Mouse (Mus musculus) cerebellum, adult 8-10 months (tissue): ENCODE measurements around the gene Elp1.

Experiments
- DNase-seq: peaks from one replicate; pipeline ENCODE4 v3.0.0; 2022

Gene Elp1

GRCm38 (mm10) chr4:56767861-56768284, 34.3 kb downstream of the Elp1 start:
- no peak for DNase-seq

GRCm38 (mm10) chr4:56757693-56758092, 44.4 kb downstream of the Elp1 start:
- no peak for DNase-seq

- DNase-seq = no peak
Observed at GRCm38 (mm10) chr4:56756966-56757600, 45.0 kb downstream of the Elp1 start.

GRCm38 (mm10) chr4:56756021-56756420, 46.1 kb downstream of the Elp1 start:
- DNase-seq = no peak

- no peak for DNase-seq
Observed at GRCm38 (mm10) chr4:56747456-56747855, 54.7 kb downstream of the Elp1 start.

- DNase-seq = no peak
Observed at GRCm38 (mm10) chr4:56746345-56746744, 55.8 kb downstream of the Elp1 start.

GRCm38 (mm10) chr4:56743363-56744195, 58.6 kb downstream of the Elp1 start, which contains the start of gene Actl7a:
Actl7a (plus strand) TSS chr4:56743413.
- DNase-seq = no peak

- no peak for DNase-seq
Observed at GRCm38 (mm10) chr4:56742698-56743097, 59.4 kb downstream of the Elp1 start.

GRCm38 (mm10) chr4:56741041-56741493, 61.1 kb downstream of the Elp1 start, which contains the start of gene Actl7b:
Actl7b (minus strand) TSS chr4:56741443.
- no peak for DNase-seq

GRCm38 (mm10) chr4:56740611-56741010, 61.5 kb downstream of the Elp1 start:
- DNase-seq = no peak

- DNase-seq = no peak
Observed at GRCm38 (mm10) chr4:56740020-56740485, 62.1 kb downstream of the Elp1 start, which contains the start of gene Gm26657. Gm26657 (plus strand) TSS chr4:56740070.

- DNase-seq = no peak
Observed at GRCm38 (mm10) chr4:56725839-56726238, 76.3 kb downstream of the Elp1 start.

GRCm38 (mm10) chr4:56723237-56723636, 78.9 kb downstream of the Elp1 start:
- no peak for DNase-seq

- no peak for DNase-seq
Observed at GRCm38 (mm10) chr4:56722346-56722745, 79.8 kb downstream of the Elp1 start.

- DNase-seq = no peak
Observed at GRCm38 (mm10) chr4:56721469-56721868, 80.7 kb downstream of the Elp1 start.

GRCm38 (mm10) chr4:56720403-56720802, 81.7 kb downstream of the Elp1 start:
- DNase-seq = no peak

- no peak for DNase-seq
Observed at GRCm38 (mm10) chr4:56719456-56719855, 82.7 kb downstream of the Elp1 start.

GRCm38 (mm10) chr4:56718573-56719442, 83.3 kb downstream of the Elp1 start:
- DNase-seq = no peak

- no peak for DNase-seq
Observed at GRCm38 (mm10) chr4:56717932-56718331, 84.2 kb downstream of the Elp1 start.

GRCm38 (mm10) chr4:56716801-56717200, 85.3 kb downstream of the Elp1 start:
- DNase-seq = no peak

GRCm38 (mm10) chr4:56713155-56713554, 89.0 kb downstream of the Elp1 start:
- no peak for DNase-seq

GRCm38 (mm10) chr4:56702234-56702633, 99.9 kb downstream of the Elp1 start:
- DNase-seq = no peak
